Mouse (Mus musculus): ENCODE measurements around the gene Nt5c3b. TPM values are rescaled to one million over a fixed set of nuclear protein-coding genes. Genes with fewer than 3 reads are reported as not detected.

Gene Nt5c3b
- polyA plus RNA-seq (2015; fragmentation: Illumina TruSeq; extraction: RNeasy Lipid Tissue Mini Kit (QIAGEN cat#74804); ENCODE audit: insufficient read depth, low read depth, low replicate concordance) = 17.9 TPM

GRCm38 (mm10) chr11:100441797-100442196, at the start of gene Nt5c3b, which contains the start of gene Klhl10:
TSS of gene Nt5c3b (minus strand) at chr11:100441808.
TSS of gene Klhl10 (plus strand) at chr11:100441917.

GRCm38 (mm10) chr11:100472197-100472934, 30.8 kb upstream of the Nt5c3b start, which contains the start of gene Klhl11:
TSS of gene Klhl11 (minus strand) at chr11:100472741.

GRCm38 (mm10) chr11:100414914-100415822, 26.4 kb downstream of the Nt5c3b start, which contains the start of gene Fkbp10:
TSS of gene Fkbp10 (plus strand) at chr11:100415697.

GRCm38 (mm10) chr11:100414021-100414913, 27.3 kb downstream of the Nt5c3b start, which contains the start of gene P3h4:
TSS of gene P3h4 (minus strand) at chr11:100414836.

GRCm38 (mm10) chr11:100397600-100398389, 43.8 kb downstream of the Nt5c3b start, which contains the start of gene Jup:
TSS of gene Jup (minus strand) at chr11:100397763.

Other genes starting within 250 kb of the Nt5c3b start
- not detected for gene Krt9, start 248.6 kb downstream of the Nt5c3b start, polyA plus RNA-seq (2015; fragmentation: Illumina TruSeq; extraction: RNeasy Lipid Tissue Mini Kit (QIAGEN cat#74804); ENCODE audit: insufficient read depth, low read depth, low replicate concordance)
- 1.7 TPM for gene Krt14, start 234.3 kb downstream of the Nt5c3b start, polyA plus RNA-seq (2015; fragmentation: Illumina TruSeq; extraction: RNeasy Lipid Tissue Mini Kit (QIAGEN cat#74804); ENCODE audit: insufficient read depth, low read depth, low replicate concordance)
- gene Krt16, start 192.9 kb downstream of the Nt5c3b start, polyA plus RNA-seq (2015; fragmentation: Illumina TruSeq; extraction: RNeasy Lipid Tissue Mini Kit (QIAGEN cat#74804); ENCODE audit: insufficient read depth, low read depth, low replicate concordance) = not detected
- gene Krt17, start 180.8 kb downstream of the Nt5c3b start, polyA plus RNA-seq (2015; fragmentation: Illumina TruSeq; extraction: RNeasy Lipid Tissue Mini Kit (QIAGEN cat#74804); ENCODE audit: insufficient read depth, low read depth, low replicate concordance) = not detected
- gene Krt42, start 171.9 kb downstream of the Nt5c3b start, polyA plus RNA-seq (2015; fragmentation: Illumina TruSeq; extraction: RNeasy Lipid Tissue Mini Kit (QIAGEN cat#74804); ENCODE audit: insufficient read depth, low read depth, low replicate concordance) = not detected
- 260 TPM for gene Eif1, start 121.9 kb downstream of the Nt5c3b start, polyA plus RNA-seq (2015; fragmentation: Illumina TruSeq; extraction: RNeasy Lipid Tissue Mini Kit (QIAGEN cat#74804); ENCODE audit: insufficient read depth, low read depth, low replicate concordance)
- not detected for gene Gast, start 107.4 kb downstream of the Nt5c3b start, polyA plus RNA-seq (2015; fragmentation: Illumina TruSeq; extraction: RNeasy Lipid Tissue Mini Kit (QIAGEN cat#74804); ENCODE audit: insufficient read depth, low read depth, low replicate concordance)
- gene Hap1, start 85.7 kb downstream of the Nt5c3b start, polyA plus RNA-seq (2015; fragmentation: Illumina TruSeq; extraction: RNeasy Lipid Tissue Mini Kit (QIAGEN cat#74804); ENCODE audit: insufficient read depth, low read depth, low replicate concordance) = 10.5 TPM
- 26.4 TPM for gene Jup, start 44.0 kb downstream of the Nt5c3b start, polyA plus RNA-seq (2015; fragmentation: Illumina TruSeq; extraction: RNeasy Lipid Tissue Mini Kit (QIAGEN cat#74804); ENCODE audit: insufficient read depth, low read depth, low replicate concordance)
- 14.3 TPM for gene P3h4, start 27.0 kb downstream of the Nt5c3b start, polyA plus RNA-seq (2015; fragmentation: Illumina TruSeq; extraction: RNeasy Lipid Tissue Mini Kit (QIAGEN cat#74804); ENCODE audit: insufficient read depth, low read depth, low replicate concordance)
- 7.2 TPM for gene Fkbp10, start 26.1 kb downstream of the Nt5c3b start, polyA plus RNA-seq (2015; fragmentation: Illumina TruSeq; extraction: RNeasy Lipid Tissue Mini Kit (QIAGEN cat#74804); ENCODE audit: insufficient read depth, low read depth, low replicate concordance)
- not detected for gene Klhl10, start 109 bp upstream of the Nt5c3b start, polyA plus RNA-seq (2015; fragmentation: Illumina TruSeq; extraction: RNeasy Lipid Tissue Mini Kit (QIAGEN cat#74804); ENCODE audit: insufficient read depth, low read depth, low replicate concordance)
- 2.5 TPM for gene Klhl11, start 30.9 kb upstream of the Nt5c3b start, polyA plus RNA-seq (2015; fragmentation: Illumina TruSeq; extraction: RNeasy Lipid Tissue Mini Kit (QIAGEN cat#74804); ENCODE audit: insufficient read depth, low read depth, low replicate concordance)
- 43.7 TPM for gene Acly, start 86.2 kb upstream of the Nt5c3b start, polyA plus RNA-seq (2015; fragmentation: Illumina TruSeq; extraction: RNeasy Lipid Tissue Mini Kit (QIAGEN cat#74804); ENCODE audit: insufficient read depth, low read depth, low replicate concordance)
- 1.3 TPM for gene Ttc25, start 103.8 kb upstream of the Nt5c3b start, polyA plus RNA-seq (2015; fragmentation: Illumina TruSeq; extraction: RNeasy Lipid Tissue Mini Kit (QIAGEN cat#74804); ENCODE audit: insufficient read depth, low read depth, low replicate concordance)
- gene Cnp, start 133.1 kb upstream of the Nt5c3b start, polyA plus RNA-seq (2015; fragmentation: Illumina TruSeq; extraction: RNeasy Lipid Tissue Mini Kit (QIAGEN cat#74804); ENCODE audit: insufficient read depth, low read depth, low replicate concordance) = 9.4 TPM
- gene Nkiras2, start 177.4 kb upstream of the Nt5c3b start, polyA plus RNA-seq (2015; fragmentation: Illumina TruSeq; extraction: RNeasy Lipid Tissue Mini Kit (QIAGEN cat#74804); ENCODE audit: insufficient read depth, low read depth, low replicate concordance) = 4.3 TPM
- 115 TPM for gene Dnajc7, start 178.4 kb upstream of the Nt5c3b start, polyA plus RNA-seq (2015; fragmentation: Illumina TruSeq; extraction: RNeasy Lipid Tissue Mini Kit (QIAGEN cat#74804); ENCODE audit: insufficient read depth, low read depth, low replicate concordance)

Measured in pancreas, adult 10 weeks (tissue).